Mouse (Mus musculus) lung, adult 18-20 months (tissue): Measurements from ENCODE around the gene Mtfr2.

Source experiments
- DNase-seq, 2 experiments: peaks; one replicate each; pipeline ENCODE4 v3.0.0; 2022; ENCODE audit warnings: mixed read lengths in 2 of 2

Mtfr2 gene

DNA sequence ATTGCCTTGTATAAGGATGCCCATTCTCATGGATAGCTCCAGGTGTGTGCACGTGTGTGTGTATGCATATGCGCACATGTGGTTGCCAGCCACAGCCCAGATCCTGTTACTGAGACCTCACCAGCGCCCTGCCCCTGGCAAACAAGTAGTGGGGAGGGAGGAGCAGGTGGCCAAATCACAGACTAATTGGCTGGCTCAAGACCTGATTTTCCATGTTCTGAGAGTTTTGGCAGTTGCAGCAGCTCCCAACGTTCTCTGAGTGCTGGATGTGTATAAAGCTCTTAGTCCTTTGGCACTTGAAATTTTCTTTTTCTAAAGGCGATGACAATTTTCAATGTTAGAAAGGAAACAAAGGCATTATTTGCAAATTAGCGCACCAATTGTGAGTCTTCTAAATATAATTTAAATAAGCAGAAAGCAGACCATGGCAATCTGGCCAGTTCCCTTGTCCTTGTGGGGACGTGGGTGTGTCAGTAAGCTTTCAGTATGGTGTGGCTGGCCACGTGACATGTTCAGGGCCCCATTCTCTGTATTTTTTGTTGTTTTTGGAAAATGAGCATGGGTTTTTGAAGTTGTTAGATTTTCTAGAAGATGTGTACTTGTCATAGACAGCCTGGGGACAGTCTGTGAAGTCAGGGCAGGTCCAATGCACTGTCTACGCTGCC, 31.6 kb downstream of the Mtfr2 start:
- DNase-seq, result peak in 1 of 2 experiments; percentile 22

DNA sequence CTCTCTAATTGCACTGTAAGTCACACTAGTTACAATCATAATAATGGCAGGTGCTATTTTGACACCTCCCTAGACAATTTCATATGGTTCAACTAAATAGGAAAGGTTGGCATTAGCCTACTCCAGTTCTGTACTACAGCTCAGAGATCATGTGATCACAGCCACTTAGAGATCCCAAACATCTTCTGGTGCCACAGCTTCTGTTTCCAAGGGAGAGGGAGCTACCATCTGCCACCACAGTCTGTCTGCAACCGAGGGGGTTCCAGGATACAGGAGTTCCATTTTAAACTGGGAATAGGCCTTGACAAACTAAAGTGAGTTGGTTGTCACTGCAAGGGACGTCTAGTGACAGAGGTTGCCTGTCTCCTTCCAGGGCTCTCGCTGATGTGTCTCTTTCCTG, 33.2 kb downstream of the Mtfr2 start:
- DNase-seq, result no peak

DNA sequence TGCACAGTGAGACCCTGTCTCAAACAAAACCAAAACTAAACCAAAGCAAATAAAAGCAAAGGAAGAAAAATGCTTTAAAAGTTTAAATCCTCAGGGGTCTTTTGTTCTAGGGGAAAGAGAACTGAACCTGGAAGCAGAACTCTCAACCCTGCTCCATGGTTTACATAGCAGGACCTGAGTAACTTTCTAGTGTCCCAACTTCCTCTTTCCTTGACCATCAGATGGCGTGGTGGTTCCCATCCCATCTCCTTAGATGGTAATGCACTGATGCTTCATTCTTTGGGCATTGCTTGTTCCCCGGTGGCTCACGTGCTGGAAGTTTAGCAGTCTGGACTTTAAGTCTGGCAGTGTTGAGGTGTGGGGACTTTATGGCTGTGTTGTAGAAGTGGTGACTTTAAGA, 33.8 kb downstream of the Mtfr2 start:
- DNase-seq, result no peak

DNA sequence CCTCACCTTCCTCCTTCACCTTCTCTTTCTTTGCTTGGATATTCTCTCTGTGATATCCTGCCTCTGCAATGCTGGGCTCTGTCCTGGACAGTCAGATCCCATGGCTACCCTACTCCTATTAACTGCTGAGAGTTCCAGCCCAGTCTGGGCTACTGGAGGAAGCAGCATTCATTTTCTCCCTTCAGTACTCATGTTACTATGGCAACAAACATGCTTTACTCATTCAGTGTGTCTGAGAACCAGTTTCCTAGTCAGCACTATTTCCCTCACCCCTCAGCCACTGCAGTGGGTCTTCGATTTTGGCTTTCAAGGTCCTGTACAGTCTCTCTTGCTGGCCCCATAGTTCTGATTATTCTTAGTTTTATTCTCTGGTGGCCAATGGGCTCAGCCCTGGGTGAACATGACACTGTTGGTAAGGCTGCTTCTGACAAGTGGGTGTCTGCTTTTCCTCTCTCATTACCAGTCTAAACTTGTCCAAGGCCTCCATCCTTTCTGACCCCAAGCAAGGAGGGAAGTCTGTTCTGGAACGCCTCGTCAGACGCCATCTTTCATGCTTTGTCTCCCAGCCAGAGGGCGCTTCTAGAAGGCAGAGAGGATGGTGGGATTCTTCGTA, 35.3 kb downstream of the Mtfr2 start:
- DNase-seq, result no peak

DNA sequence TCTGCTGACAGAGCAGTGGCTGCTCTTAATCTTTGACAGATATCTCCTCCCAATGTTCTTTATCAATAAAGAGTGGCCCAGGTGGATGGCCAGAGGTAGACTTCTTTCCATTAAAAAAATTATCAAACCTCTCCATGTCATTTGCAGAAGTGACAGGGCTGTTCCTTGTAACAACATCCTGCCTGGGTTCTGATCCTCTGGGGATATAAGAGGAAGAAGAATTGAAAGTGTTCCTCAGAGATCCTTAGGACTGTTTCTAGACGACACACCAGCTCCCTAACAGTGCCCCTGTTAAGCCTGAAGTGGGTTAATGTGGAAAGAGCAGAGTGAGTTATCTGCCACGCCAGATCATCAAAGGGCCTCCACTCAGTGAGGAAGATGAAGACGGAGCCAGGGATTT, 43.0 kb downstream of the Mtfr2 start:
- no peak for DNase-seq

DNA sequence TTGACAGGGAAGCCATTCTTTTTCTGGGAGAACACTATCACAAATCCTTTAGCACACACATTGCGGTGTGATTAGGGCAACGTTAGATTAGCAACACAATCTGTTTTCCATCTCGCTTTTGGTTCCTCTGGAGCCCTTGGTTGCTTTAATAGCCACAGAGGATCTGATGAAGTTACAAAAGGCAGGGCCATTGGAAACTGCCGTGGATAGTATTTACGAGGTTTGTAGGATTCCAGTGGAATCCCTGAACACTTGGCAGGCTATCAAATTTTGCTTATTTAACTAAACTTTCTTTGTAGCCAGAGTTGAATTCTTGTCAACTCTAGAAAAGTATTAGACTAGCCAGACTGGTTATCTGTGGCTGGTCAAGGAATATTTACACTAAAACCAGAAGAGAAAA, 47.2 kb downstream of the Mtfr2 start:
- DNase-seq, result no peak

DNA sequence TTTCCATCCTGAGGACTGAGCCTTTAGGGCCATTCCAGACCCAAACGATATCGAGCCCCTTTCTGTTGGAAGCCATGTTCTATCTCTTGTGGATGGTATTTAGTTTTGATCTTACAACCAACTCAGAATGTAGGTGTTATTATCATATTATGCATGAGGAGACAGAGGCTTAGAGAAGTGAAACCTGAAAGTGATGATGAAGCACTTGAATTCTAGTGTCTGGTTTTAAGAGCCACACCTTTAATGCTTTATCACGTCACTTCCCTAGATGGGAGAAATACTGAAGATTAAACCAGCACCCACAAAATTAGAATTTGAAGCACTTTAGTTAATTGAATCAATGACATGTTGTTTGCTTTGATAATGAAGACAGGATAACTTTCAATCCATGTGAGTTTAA, 48.2 kb downstream of the Mtfr2 start:
- DNase-seq, result no peak

DNA sequence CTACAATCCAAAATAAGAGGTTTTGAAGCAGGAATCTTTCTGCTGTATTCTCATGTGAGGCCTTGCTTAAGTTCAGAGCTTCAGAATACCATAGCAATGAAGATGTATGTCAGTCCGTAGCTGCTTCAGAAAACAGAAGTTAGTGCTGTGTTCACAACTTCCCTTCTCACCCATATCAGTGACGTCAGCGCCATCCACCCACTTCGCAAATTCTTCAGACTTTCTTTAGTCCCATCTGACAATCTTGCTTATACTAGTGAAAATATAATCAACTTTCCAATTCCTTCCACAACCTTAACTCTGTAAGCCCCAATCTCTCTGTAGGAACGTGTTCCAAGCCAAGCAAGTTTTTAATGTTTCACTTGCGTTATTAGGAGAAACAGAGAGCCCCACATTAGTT, 50.7 kb downstream of the Mtfr2 start:
- DNase-seq, result no peak

DNA sequence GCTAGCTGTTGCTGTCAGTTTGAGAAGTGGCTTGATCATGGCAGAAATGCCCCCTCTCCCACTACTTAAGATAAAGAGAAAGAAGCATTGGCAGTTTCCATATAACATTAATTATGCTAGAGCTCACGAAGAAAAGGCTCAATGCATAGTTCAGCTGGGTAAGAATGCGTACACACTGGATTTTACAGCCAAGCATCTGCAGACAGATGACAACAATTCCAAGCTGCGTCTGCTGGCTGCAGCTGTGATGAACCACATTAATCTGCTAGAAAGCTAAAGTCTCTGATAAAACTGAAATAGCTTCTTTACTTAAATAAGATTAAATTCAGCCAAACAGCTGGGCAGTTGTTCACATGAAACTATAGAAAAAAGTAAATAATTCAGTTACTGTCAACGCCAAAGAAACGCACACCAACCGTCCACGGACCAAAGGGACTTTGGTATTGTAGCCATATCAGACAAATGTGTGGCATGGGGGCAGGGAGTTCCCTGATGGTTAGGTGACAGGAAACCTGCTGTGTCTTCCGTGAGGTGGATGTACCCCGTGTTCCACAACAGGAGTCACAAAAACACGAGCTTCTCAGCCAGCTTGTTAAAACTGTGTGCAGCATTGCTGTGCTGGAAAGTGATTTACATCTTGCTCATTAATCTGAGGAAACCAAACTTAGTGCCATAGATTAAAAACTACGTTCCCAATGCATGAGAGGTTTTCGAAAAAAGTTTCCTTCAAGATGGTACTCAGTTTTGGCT, 51.2 kb downstream of the Mtfr2 start:
- DNase-seq, result no peak

DNA sequence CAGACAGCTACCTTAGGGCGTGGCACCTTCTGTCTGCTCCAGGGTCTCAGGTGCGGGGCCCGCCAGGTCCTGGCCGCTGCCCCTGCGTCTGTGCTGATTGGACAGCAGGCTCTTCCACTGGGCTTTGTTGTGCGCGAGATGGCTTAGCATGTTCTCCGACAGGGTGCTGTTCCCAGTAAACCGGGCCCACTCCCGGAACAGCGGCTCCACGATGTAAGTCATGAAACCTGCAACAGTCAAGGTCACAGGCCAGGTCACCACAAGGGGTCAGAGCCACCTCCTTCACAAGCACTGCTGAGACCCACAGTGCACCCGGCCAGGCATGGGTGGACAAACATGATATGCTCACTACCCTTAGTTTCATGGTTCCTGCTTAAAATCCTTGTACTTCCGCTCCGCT, 52.8 kb downstream of the Mtfr2 start:
- no peak for DNase-seq

DNA sequence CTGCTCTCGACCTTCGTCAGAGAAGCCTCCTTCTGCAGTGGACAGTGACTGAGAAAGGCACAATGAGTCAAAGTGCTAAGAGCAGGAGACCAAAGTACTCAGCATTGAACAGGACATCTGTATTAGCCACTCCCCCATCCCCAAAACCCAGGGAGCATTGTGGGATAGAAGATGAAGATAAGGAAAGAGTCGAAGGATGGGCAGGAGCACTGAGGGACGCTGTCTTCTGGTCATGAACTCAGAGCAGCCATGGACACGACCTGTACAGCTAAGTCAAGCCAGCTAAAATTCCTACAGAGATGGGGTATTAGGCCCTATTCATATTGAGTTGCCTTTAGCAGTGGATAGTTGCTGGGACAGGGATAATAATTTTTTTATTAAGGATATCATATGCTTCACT, 55.4 kb downstream of the Mtfr2 start:
- no peak for DNase-seq

DNA sequence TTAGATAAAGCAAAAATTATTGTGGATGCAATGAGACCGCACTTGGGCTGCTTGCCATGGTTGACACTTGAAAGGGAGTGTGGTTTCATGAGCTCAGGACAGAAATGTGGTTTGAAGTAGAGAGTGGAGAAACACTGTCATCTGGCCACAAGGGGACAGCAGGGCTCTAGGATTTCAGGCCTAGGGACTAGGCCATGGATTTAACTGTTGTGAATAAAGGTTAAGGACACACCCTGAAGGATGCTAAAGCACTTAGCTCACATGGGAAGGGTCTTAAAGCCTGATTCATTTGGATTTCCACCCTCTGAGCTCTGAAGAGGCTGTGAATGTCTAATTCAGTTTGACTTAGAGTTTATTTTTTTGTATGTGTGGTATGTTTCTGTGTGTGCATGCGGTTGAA, 57.9 kb downstream of the Mtfr2 start:
- peak; percentile 56 to 58 for DNase-seq

DNA sequence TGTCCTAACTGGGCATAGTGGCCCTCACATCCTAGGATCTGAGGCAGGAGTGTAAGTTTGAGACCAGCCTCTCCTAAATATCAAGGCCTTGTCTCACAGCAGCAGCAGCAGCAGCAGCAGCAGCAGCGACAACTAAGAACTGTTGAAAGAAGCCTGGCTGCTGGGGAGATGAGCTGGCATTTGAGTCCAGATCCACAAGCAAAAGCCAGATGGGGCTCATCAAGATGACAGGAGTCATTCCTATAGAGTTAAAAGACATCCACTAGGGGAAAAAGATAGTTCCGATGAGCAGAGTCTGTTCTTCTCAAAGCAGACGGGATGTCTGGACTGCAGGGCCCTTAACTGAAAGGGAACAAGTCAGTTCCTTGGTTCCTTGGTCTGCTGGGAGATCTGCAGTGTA, 60.8 kb downstream of the Mtfr2 start:
- no peak for DNase-seq

DNA sequence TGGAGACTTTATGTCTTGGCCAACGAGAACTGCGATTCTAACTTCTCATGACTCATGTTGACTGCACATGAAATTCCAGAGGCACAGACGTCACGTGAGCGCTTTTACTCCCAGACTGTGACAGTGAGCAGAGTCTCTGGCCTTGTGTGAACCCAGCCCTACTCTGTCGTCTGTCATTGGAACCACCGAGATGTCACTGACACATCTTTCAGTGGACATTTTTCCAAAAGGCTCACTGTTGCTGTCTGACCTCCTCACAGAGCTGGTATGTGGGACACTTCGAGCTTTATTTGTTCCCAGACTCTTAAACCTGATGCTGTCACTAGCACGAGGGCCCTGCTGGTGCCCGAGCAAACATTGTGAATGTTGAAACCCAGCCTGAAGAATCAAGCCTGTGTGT, 61.6 kb downstream of the Mtfr2 start:
- peak; percentile 65 to 78 for DNase-seq
